Mouse (Mus musculus) forebrain, embryonic 14.5 days (tissue): ENCODE measurements at regions not wholly inside any gene's neighbourhood (a gene's known extent, or its start where the extent isn't known, plus 50 kb on each side); places are given as distances from the start of the nearest gene placed in this dataset.
A peak's percentile ranks its signal among the peaks of the same experiment; 100 is the strongest.

Experiments
- ATAC-seq: fragments of 200-750 bp; cut with Nextera tagmentation; 2 replicates; pipeline ENCODE4 v1.8.0; 2017; ENCODE audit warnings: mild to moderate bottlenecking, moderate library complexity
- DNase-seq: peaks from one replicate; pipeline ENCODE4 v3.0.0-alpha.2; 2015; ENCODE audit warnings: low spot score
- H3K27ac ChIP-seq: fragments of 300-500 bp; sonication (generic); 2 replicates; pipeline ENCODE4 v1.5.1; 2014; ENCODE audit warnings: low read depth, mild to moderate bottlenecking, control low read depth, low read length, moderate library complexity
- H3K27me3 ChIP-seq: fragments of 300-500 bp; sonication (generic); replicated peaks from 2 replicates; pipeline ENCODE4 v1.6.1; 2014; ENCODE audit warnings: low read length, control low read depth, mixed read lengths; ENCODE audit not compliant: control insufficient read depth, insufficient read depth
- H3K36me3 ChIP-seq: fragments of 300-500 bp; sonication (generic); 2 replicates; pipeline ENCODE4 v1.6.1; 2014; ENCODE audit warnings: low read length, control low read depth; ENCODE audit not compliant: control insufficient read depth, insufficient read depth
- H3K4me1 ChIP-seq: fragments of 300-500 bp; sonication (generic); 2 replicates; pipeline ENCODE4 v1.6.1; 2014; ENCODE audit warnings: antibody characterized with exemption, low read length, control low read depth; ENCODE audit not compliant: control insufficient read depth, insufficient read depth
- H3K4me2 ChIP-seq: fragments of 300-500 bp; sonication (generic); 2 replicates; pipeline ENCODE4 v1.6.1; 2014; ENCODE audit warnings: mild to moderate bottlenecking, control low read depth, low read length
- H3K4me3 ChIP-seq: fragments of 300-500 bp; sonication (generic); 2 replicates; pipeline ENCODE4 v1.5.1; 2014; ENCODE audit warnings: low read depth, low read length, control low read depth
- H3K9ac ChIP-seq: fragments of 300-500 bp; sonication (generic); 2 replicates; pipeline ENCODE4 v1.6.1; 2014; ENCODE audit warnings: mild to moderate bottlenecking, low read length, control low read depth, moderate library complexity
- H3K9me3 ChIP-seq: fragments of 300-500 bp; sonication (generic); replicated peaks from 2 replicates; pipeline ENCODE4 v1.6.1; 2016; ENCODE audit warnings: low read length, control low read depth, mixed read lengths; ENCODE audit not compliant: control insufficient read depth
- WGBS: fragments of 180-500 bp; shearing (Covaris S2); extraction: QIAGEN DNeasy Blood & Tissue Kit; methylation state at CpG from one replicate; pipeline ENCODE4 v1.1.7; 2014; 5-methylcytosine and 5-hydroxymethylcytosine counted together

DNA sequence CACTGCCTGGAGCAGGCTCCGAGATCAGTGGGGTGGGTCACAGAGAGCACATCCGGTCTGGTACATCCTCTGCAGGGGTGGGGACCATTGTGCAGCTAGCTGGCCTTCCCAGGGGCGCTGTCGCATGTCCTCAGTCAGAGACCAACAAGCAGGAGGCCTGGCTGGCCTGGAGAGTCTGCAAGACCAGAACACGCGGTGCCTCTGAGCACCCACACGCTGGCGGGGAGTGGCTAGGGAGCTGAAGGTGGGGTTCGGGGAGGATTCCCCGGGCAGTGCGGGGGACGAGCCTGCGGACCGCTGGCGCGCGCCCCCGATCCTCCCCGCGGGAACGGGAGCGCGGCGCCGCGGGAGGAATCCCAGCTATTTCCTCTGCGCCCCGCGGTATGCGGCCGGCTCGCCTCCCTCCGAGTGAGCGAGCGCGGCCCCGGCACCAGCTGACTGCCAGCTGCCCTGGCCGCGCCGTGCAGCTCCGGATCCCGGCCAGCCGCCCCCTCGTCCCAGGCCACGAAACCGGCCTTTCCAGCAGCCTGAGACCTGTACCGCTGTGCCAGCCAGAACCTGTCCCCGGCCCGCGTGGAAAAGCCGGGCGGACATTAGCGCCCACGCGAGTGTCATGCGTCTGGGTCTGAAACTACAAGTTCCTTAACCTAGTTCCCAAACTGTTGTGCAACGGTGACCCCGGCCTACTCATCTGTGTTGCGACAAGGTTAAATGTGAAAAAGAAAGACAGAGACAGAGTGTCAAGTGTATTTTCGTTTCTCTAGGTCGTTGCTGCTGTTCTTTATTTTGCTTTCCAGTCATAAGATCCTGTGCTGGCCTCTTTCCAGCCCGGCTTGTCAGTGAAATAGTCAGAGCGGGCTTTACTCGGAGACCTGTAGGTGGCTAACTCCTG lies 61.2 kb downstream of the Pkdcc start:
- Histone ChIP-seq H3K36me3 (no peaks in the 10 kb centered on the region), H3K4me3 (peak overlapping the region; percentile 45), H3K27me3 (no peaks in the 10 kb centered on the region), H3K4me2 (peak overlapping the region; percentile 90), H3K9me3 (no peaks in the 10 kb centered on the region), H3K27ac (peak overlapping the region; percentile 39), H3K9ac (peak overlapping the region; percentile 76), H3K4me1 (peaks cover 6% of the 10 kb centered on the region; the same call in 1 of the 2 replicates)
- DNase-seq, result peak; percentile 77
- ATAC-seq, result peak; percentile 82
- 3% methylated on average over 63 of the region's 64 CpGs for WGBS

DNA sequence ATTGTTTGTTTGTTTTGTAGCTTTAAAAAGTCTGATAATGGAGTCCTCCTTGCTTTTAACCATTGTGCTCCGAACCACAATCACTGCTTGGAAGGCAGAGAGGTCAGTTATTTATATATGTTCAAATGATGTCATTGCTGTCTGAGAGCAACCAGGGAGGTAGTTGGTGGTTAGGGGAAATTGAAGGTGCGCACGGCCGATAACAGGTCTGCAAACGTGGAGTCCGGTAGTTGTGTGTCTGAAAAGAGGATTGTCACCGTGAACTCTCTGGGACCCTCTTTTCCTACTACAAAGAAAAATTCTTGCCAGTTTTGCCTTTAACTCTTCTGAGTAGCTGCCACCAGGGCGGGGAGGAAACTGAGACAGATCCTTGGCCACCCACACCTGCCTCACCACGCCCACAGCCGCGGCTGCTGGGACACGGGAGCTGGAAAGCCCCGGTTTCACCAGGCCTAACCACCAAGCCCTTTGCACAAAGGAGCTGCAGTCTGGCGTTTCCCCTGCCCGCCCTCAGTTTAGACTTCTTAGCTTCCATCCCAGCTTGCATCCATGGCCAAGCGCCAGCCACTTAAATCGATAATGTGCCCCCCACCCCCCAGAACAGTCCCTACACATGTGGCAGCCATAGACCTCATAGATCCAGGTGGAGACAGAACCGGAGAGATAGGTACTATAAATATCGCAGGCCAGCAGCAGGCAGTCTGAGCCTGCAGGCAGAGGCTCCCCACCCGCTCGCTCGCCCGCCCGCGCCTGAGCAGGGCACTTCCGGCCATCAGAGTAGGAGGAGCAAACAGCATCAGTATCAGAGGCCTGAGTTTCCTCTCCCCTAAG lies 62.2 kb downstream of the Pkdcc start:
- DNase-seq, result peak; percentile 60
- peaks cover 6% of the 10 kb centered on the region; the same call in 1 of the 2 replicates for H3K4me1 ChIP-seq
- H3K4me2 ChIP-seq, result peak overlapping the region; percentile 37
- H3K9ac ChIP-seq, result peak overlapping the region; percentile 29
- no peaks in the 10 kb centered on the region for H3K27me3 ChIP-seq
- H3K27ac ChIP-seq, result peak overlapping the region; percentile 28; the same call in 1 of the 2 replicates
- no peaks in the 10 kb centered on the region for H3K9me3 ChIP-seq
- ATAC-seq, result peak; percentile 60
- WGBS, result 30% methylated on average over 26 of the region's 26 CpGs
- no peaks in the 10 kb centered on the region for H3K36me3 ChIP-seq
- 0 out of 2 replicates have a peak overlapping the region, but pooled peaks have one; percentile 0 for H3K4me3 ChIP-seq

GRCm38 (mm10) chr17:83277948-83278924 lies 63.1 kb downstream of the Pkdcc start:
- DNase-seq (no peak), ATAC-seq (no peak)
- Histone ChIP-seq H3K4me2 (peak overlapping the region; percentile 37; the same call in 1 of the 2 replicates), H3K27ac (no peak overlapping the region), H3K36me3 (no peaks in the 10 kb centered on the region), H3K4me1 (peaks cover 6% of the 10 kb centered on the region; the same call in 1 of the 2 replicates), H3K4me3 (no peak overlapping the region), H3K9ac (no peak overlapping the region; the same call in 1 of the 2 replicates), H3K9me3 (no peaks in the 10 kb centered on the region), H3K27me3 (no peaks in the 10 kb centered on the region)
- WGBS, result 72% methylated on average over 14 of the region's 14 CpGs

- DNase-seq (no peak), ATAC-seq (no peak)
- 51% methylated on average over 3 of the region's 3 CpGs for WGBS
- no peak overlapping the region for H3K4me3 ChIP-seq
- no peak overlapping the region for H3K9ac ChIP-seq
- H3K4me2 ChIP-seq, result no peak overlapping the region
- H3K36me3 ChIP-seq, result no peaks in the 10 kb centered on the region
- H3K27ac ChIP-seq, result no peak overlapping the region
- H3K27me3 ChIP-seq, result no peaks in the 10 kb centered on the region
- H3K9me3 ChIP-seq, result no peaks in the 10 kb centered on the region
- H3K4me1 ChIP-seq, result peaks cover 6% of the 10 kb centered on the region; the same call in 1 of the 2 replicates
Measured at GRCm38 (mm10) chr17:83283328-83283727, 67.4 kb upstream of the Eml4 start.

- Histone ChIP-seq H3K9ac (no peak overlapping the region), H3K9me3 (no peaks in the 10 kb centered on the region), H3K27me3 (no peaks in the 10 kb centered on the region), H3K4me3 (no peak overlapping the region), H3K4me2 (no peak overlapping the region), H3K4me1 (peaks cover 6% of the 10 kb centered on the region; the same call in 1 of the 2 replicates), H3K27ac (0 out of 2 replicates have a peak overlapping the region, but pooled peaks have one; percentile 21), H3K36me3 (no peaks in the 10 kb centered on the region)
- peak; percentile 36 for DNase-seq
- 30% methylated on average over 6 of the region's 6 CpGs for WGBS
- ATAC-seq, result peak; percentile 85
Measured at GRCm38 (mm10) chr17:83287381-83288142, 63.2 kb upstream of the Eml4 start.

- Histone ChIP-seq H3K9ac (no peak overlapping the region), H3K36me3 (no peaks in the 10 kb centered on the region), H3K27ac (0 out of 2 replicates have a peak overlapping the region, but pooled peaks have one; percentile 21), H3K4me3 (no peak overlapping the region), H3K4me2 (no peak overlapping the region), H3K4me1 (peaks cover 6% of the 10 kb centered on the region; the same call in 1 of the 2 replicates), H3K27me3 (no peaks in the 10 kb centered on the region), H3K9me3 (no peaks in the 10 kb centered on the region)
- DNase-seq, result peak; percentile 61
- WGBS, result 32% methylated on average over 7 of the region's 7 CpGs
- peak; percentile 81 for ATAC-seq
Measured at GRCm38 (mm10) chr17:83288143-83288492, 62.6 kb upstream of the Eml4 start.

- DNase-seq (no peak), ATAC-seq (no peak)
- H3K27me3 ChIP-seq, result no peaks in the 10 kb centered on the region
- no peaks in the 10 kb centered on the region for H3K9me3 ChIP-seq
- 89% methylated on average over 13 of the region's 13 CpGs for WGBS
- H3K4me3 ChIP-seq, result no peak overlapping the region
- H3K4me1 ChIP-seq, result no peaks in the 10 kb centered on the region
- no peak overlapping the region for H3K9ac ChIP-seq
- H3K4me2 ChIP-seq, result no peak overlapping the region
- H3K36me3 ChIP-seq, result no peaks in the 10 kb centered on the region
- no peak overlapping the region for H3K27ac ChIP-seq
Measured at GRCm38 (mm10) chr17:83295526-83296238, 55.0 kb upstream of the Eml4 start.
